Mouse (Mus musculus) ES-Bruce4 (cell line): Measurements from ENCODE around the gene Mpp2. TPM values are rescaled to one million over a fixed set of nuclear protein-coding genes. Genes with fewer than 3 reads are reported as not detected.

Experiments used
- H3K27ac ChIP-seq: 2 replicates; pipeline ENCODE4 v1.5.1; 2012; ENCODE audit warnings: low read length, inconsistent platforms; ENCODE audit not compliant: insufficient read depth
- H3K27me3 ChIP-seq: 2 replicates; pipeline ENCODE4 v1.6.1; 2012; ENCODE audit warnings: mild to moderate bottlenecking, low read length, inconsistent platforms; ENCODE audit not compliant: control insufficient read depth, poor library complexity, insufficient read depth, severe bottlenecking
- H3K36me3 ChIP-seq: 2 replicates; pipeline ENCODE4 v1.6.1; 2012; ENCODE audit warnings: inconsistent platforms, mild to moderate bottlenecking, low read length, moderate library complexity; ENCODE audit not compliant: control insufficient read depth, poor library complexity, insufficient read depth, severe bottlenecking
- H3K4me1 ChIP-seq: one replicate; pipeline ENCODE4 v1.8.1; 2011; ENCODE audit warnings: low read length; ENCODE audit not compliant: control insufficient read depth, insufficient read depth
- H3K4me3 ChIP-seq: 2 replicates; pipeline ENCODE4 v1.5.1; 2011; ENCODE audit warnings: low read depth, mild to moderate bottlenecking, low read length
- H3K9ac ChIP-seq: 2 replicates; pipeline ENCODE4 v1.6.1; 2012; ENCODE audit warnings: low read depth, mild to moderate bottlenecking, inconsistent platforms; ENCODE audit not compliant: poor library complexity, severe bottlenecking
- H3K9me3 ChIP-seq: replicated peaks from 2 replicates; pipeline ENCODE4 v1.6.1; 2012; ENCODE audit warnings: mild to moderate bottlenecking, low read length, inconsistent platforms; ENCODE audit not compliant: control insufficient read depth, poor library complexity, insufficient read depth, severe bottlenecking
- CTCF ChIP-seq: IDR thresholded peaks from one replicate; pipeline ENCODE4 v1.8.1; 2011; ENCODE audit warnings: low read depth, low read length
- EP300 ChIP-seq: IDR thresholded peaks from 2 replicates; pipeline ENCODE4 v1.6.1; 2011; ENCODE audit warnings: low read depth, low read length; ENCODE audit not compliant: insufficient read depth
- POLR2A ChIP-seq: IDR thresholded peaks from one replicate; pipeline ENCODE4 v1.8.1; 2011; ENCODE audit warnings: low read length; ENCODE audit not compliant: insufficient read depth
- polyA plus RNA-seq: library from polyadenylated mRNA; stranded (reverse); fragments of >200 nt; gene quantifications from 2 replicates; pipeline ENCODE4 v1.2.4, GENCODE M21; 2011; ENCODE audit warnings: low read depth; ENCODE audit not compliant: missing spikeins, insufficient read depth, insufficient read length

The Mpp2 gene
- polyA plus RNA-seq, 1 experiment: 3.6 TPM

DNA sequence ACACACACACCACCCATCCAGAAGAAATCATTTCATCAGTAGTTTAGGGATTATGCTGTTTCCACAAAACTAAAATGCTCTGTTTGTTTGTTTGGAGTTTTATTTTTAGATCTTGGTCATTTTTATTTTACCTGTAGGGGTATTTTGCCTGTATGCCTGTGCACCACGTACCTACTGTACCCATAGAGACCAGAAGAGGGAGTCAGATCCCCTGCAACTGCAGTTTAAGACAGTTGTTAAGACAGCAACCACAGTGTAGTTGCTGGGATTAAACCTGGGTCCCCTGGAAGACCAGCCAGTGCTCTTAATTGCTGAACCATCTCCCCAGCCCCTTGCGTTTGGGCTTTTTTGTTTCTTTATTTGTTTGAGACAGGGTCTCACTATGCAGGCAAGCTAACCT is 19.3 kb downstream of the Mpp2 start:
- Histone ChIP-seq H3K9me3 (no peaks in the 10 kb centered on the region), H3K4me3 (no peak overlapping the region), H3K36me3 (no peaks in the 10 kb centered on the region), H3K27ac (no peak overlapping the region), H3K4me1 (peaks cover 3% of the 10 kb centered on the region), H3K27me3 (no peaks in the 10 kb centered on the region), H3K9ac (no peak overlapping the region)
- TF ChIP-seq CTCF (peak; percentile 10), EP300 (no peak)

- H3K27me3 ChIP-seq: no peaks in the 10 kb centered on the region
- H3K9me3 ChIP-seq: no peaks in the 10 kb centered on the region
- H3K9ac ChIP-seq: no peak overlapping the region
- TF ChIP-seq EP300 (no peak), POLR2A (no peak), CTCF (no peak)
- H3K36me3 ChIP-seq: no peaks in the 10 kb centered on the region
- no peak overlapping the region for H3K4me3 ChIP-seq
- no peaks in the 10 kb centered on the region for H3K4me1 ChIP-seq
- no peak overlapping the region for H3K27ac ChIP-seq
Measured at GRCm38 (mm10) chr11:102063076-102063475, 25.2 kb downstream of the Mpp2 start.

DNA sequence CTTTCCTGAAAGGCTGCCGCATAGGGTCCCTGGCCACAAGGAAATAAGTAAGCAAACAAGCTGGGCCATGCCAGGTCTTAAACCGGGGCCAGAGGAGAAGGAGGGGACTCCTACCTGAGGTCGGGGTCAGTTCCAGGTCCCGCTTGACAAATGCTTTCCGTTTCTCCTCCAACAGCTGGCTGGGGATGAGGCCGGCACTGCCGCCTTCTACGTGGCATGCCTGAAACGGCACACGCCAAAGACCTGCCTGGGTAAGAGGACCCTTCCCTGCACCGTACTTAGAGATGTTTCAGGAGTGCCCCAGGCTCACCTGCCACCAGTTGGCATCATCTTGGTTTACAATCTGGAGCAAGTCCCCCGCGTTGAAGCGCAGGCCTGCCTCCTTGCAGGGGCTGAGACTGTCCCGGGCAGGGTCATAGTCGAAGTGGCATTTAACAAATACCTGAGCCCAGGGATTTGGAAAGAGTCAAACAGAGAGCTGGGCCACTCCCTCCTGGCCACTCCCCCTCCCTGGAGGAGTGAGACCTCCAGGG is 26.3 kb downstream of the Mpp2 start:
- TF ChIP-seq CTCF: no peak
- TF ChIP-seq POLR2A: no peak
- no peak for TF ChIP-seq EP300
- no peaks in the 10 kb centered on the region for H3K36me3 ChIP-seq
- no peak overlapping the region for H3K27ac ChIP-seq
- no peaks in the 10 kb centered on the region for H3K27me3 ChIP-seq
- H3K4me1 ChIP-seq: no peaks in the 10 kb centered on the region
- no peaks in the 10 kb centered on the region for H3K9me3 ChIP-seq
- H3K9ac ChIP-seq: no peak overlapping the region
- H3K4me3 ChIP-seq: peak overlapping the region; percentile 10; the same call in 1 of the 2 replicates

GRCm38 (mm10) chr11:102061236-102061940 is 26.9 kb downstream of the Mpp2 start:
- Histone ChIP-seq H3K9ac (peak overlapping the region; percentile 3; the same call in 1 of the 2 replicates), H3K27me3 (no peaks in the 10 kb centered on the region), H3K4me3 (peak overlapping the region; percentile 50), H3K9me3 (no peaks in the 10 kb centered on the region), H3K27ac (no peak overlapping the region), H3K4me1 (no peaks in the 10 kb centered on the region), H3K36me3 (no peaks in the 10 kb centered on the region)
- TF ChIP-seq POLR2A: no peak
- TF ChIP-seq EP300: no peak
- TF ChIP-seq CTCF: peak; percentile 89

DNA sequence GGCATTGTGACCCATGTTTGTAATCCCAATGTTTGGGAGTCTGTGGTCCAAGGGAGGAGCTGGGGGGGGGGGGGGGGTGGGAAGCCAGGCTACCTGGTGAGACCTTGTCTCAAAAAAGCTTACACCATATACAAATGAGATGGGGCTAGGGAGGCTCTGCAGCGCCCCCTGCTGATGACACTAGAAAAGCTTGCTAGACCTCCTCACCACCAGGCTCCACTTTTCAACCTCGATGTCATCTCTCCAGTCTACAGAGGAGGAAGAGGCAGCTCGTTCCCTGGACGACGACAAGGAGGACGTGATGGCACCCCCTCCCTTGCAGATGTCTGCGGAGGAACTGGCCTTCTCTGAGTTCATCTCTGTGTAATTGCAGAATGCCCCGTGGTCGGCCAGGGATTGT is 34.5 kb downstream of the Mpp2 start:
- no peak overlapping the region for H3K27ac ChIP-seq
- H3K9me3 ChIP-seq: no peaks in the 10 kb centered on the region
- H3K9ac ChIP-seq: no peak overlapping the region
- no peaks in the 10 kb centered on the region for H3K36me3 ChIP-seq
- TF ChIP-seq EP300 (no peak), POLR2A (no peak), CTCF (peak; percentile 71)
- H3K27me3 ChIP-seq: no peaks in the 10 kb centered on the region
- H3K4me3 ChIP-seq: no peak overlapping the region
- H3K4me1 ChIP-seq: no peaks in the 10 kb centered on the region

- no peak for TF ChIP-seq POLR2A
- no peak for TF ChIP-seq EP300
- TF ChIP-seq CTCF: no peak
- Histone ChIP-seq H3K9ac (no peak overlapping the region), H3K27me3 (no peaks in the 10 kb centered on the region), H3K27ac (no peak overlapping the region), H3K9me3 (no peaks in the 10 kb centered on the region), H3K4me1 (no peaks in the 10 kb centered on the region), H3K4me3 (no peak overlapping the region), H3K36me3 (no peaks in the 10 kb centered on the region)
Measured at GRCm38 (mm10) chr11:102053183-102053582, 35.1 kb downstream of the Mpp2 start.
